Mouse (Mus musculus) midbrain, embryonic 15.5 days (tissue): ENCODE results near the gene Pmf1. TPM values are rescaled to one million over a fixed set of nuclear protein-coding genes. Genes with fewer than 3 reads are reported as not detected.
"Not testable (repeated sequence)": the region's sequence is repeated elsewhere in the genome, so short reads cannot be mapped to it uniquely, and the experiment has no call there.

Experiments
- ATAC-seq: fragments of 200-750 bp; cut with Nextera tagmentation; replicated peaks from 2 replicates; pipeline ENCODE4 v1.8.0; 2017; ENCODE audit warnings: moderate TSS enrichment
- H3K27ac ChIP-seq: fragments of 300-500 bp; sonication (generic); 2 replicates; pipeline ENCODE4 v1.5.1; 2015; ENCODE audit warnings: mild to moderate bottlenecking, inconsistent platforms
- H3K27me3 ChIP-seq: fragments of 300-500 bp; sonication (generic); replicated peaks from 2 replicates; pipeline ENCODE4 v1.6.1; 2015; ENCODE audit warnings: inconsistent platforms
- H3K36me3 ChIP-seq: fragments of 300-500 bp; sonication (generic); replicated peaks from 2 replicates; pipeline ENCODE4 v1.6.1; 2015; ENCODE audit warnings: inconsistent platforms
- H3K4me1 ChIP-seq: fragments of 300-500 bp; sonication (generic); 2 replicates; pipeline ENCODE4 v1.6.1; 2015; ENCODE audit warnings: inconsistent platforms
- H3K4me2 ChIP-seq: fragments of 300-500 bp; sonication (generic); 2 replicates; pipeline ENCODE4 v1.6.1; 2015; ENCODE audit warnings: inconsistent platforms, mild to moderate bottlenecking, moderate library complexity
- H3K4me3 ChIP-seq: fragments of 300-500 bp; sonication (generic); 2 replicates; pipeline ENCODE4 v1.5.1; 2015; ENCODE audit warnings: mild to moderate bottlenecking, inconsistent platforms
- H3K9ac ChIP-seq: fragments of 300-500 bp; sonication (generic); 2 replicates; pipeline ENCODE4 v1.6.1; 2015; ENCODE audit warnings: mild to moderate bottlenecking, inconsistent platforms
- H3K9me3 ChIP-seq: fragments of 300-500 bp; sonication (generic); 2 replicates; pipeline ENCODE4 v1.6.1; 2016; ENCODE audit warnings: inconsistent platforms
- WGBS: fragments of 180-500 bp; shearing (Covaris S2); methylation state at CpG from one replicate; pipeline ENCODE4 v1.1.7; 2015; ENCODE audit warnings: mixed read lengths; 5-methylcytosine and 5-hydroxymethylcytosine counted together
- polyA plus RNA-seq: library from polyadenylated mRNA; unstranded; fragments of >200 nt; fragmentation: Nextera tagmentation; extraction: Ambion mirVana; gene quantifications from 2 replicates; pipeline ENCODE4 v1.2.1, GENCODE M21; 2015

The Pmf1 gene
- polyA plus RNA-seq, 1 experiment from 2014 or later = 23.6 TPM

DNA sequence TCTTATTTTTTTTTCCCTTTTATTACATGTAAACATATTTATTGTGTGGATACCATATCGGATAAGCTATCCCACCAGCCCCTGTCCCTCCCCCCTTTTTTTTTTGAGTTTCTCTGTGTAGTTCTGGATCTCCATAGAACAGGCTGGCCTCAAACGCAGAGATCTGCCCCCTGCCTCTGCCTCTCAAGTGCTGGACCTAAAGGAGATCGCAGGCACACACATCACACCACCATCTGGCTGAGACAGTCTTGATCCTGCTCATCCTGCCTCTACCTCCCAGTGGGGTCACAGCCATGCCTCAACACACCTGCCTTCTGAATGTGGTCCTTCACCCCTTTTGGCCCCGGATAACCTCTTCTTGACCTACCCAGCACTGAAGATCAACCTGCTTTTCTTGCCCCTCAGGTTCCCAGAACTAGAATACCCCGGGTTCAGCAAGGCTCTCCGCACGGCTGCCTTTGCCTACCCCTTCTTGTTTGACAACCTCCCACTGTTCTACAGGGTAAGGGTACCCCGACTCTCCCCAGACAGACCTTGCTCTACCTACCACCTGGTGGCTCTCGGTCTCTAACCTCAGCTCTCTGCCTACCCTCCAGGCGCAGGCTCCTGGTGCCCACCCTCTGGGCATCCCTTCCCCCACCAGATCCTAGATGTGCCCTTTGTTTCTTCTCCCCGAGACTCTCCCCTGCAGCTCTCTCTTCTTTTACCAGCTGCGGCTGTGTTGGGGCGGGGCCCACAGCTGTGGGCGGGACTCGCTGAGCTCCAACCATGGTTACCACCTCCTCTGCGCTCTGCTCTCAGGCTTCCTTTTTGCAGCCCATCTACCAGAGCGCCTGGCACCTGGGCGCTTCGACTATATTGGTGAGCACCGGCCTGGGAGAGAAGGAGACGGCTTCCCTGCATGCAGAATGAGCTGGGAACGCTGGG, 28.5 kb downstream of the Pmf1 start:
- Histone ChIP-seq H3K27ac (peak overlapping the region; percentile 60; the same call in 1 of the 2 replicates), H3K4me3 (peak overlapping the region; percentile 21)
- 5% methylated on average over 21 of the region's 22 CpGs for WGBS

DNA sequence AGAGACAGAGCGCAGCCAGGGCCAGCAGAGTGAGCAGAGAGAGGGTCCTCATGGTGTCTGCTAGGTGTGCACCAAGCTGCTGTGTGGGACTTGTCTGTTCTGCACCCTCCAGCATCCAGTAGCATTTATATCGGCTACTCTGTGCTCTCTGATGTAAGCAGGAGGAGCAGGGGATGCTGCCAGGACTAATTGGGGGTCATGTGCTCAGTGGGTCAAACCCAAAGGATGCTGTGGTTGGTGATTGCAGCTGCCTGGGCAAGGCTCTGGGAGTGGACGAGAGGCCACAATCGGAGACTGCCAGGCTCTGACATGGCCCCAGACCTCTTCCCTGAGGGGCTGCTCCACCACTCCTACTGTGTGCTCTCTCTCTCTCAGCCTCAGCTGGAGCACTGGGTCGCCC, 31.5 kb downstream of the Pmf1 start, which contains the start of gene Bglap2:
TSS of gene Bglap2 (minus strand) at position 101 of the 400 bp plus-strand sequence.
- not testable (repeated sequence) for H3K4me1 ChIP-seq, H3K36me3 ChIP-seq, H3K4me2 ChIP-seq, H3K27ac ChIP-seq, H3K4me3 ChIP-seq, H3K9me3 ChIP-seq, ATAC-seq, H3K27me3 ChIP-seq, H3K9ac ChIP-seq
- 89% methylated on average over 5 of the region's 5 CpGs for WGBS

More for the DNA sequence above, 28.5 kb downstream of the Pmf1 start:
- not testable (repeated sequence) for H3K36me3 ChIP-seq, H3K9me3 ChIP-seq, H3K4me1 ChIP-seq, H3K27me3 ChIP-seq, H3K9ac ChIP-seq
- peak overlapping the region; percentile 45 for H3K4me2 ChIP-seq
- ATAC-seq = peak; percentile 91

DNA sequence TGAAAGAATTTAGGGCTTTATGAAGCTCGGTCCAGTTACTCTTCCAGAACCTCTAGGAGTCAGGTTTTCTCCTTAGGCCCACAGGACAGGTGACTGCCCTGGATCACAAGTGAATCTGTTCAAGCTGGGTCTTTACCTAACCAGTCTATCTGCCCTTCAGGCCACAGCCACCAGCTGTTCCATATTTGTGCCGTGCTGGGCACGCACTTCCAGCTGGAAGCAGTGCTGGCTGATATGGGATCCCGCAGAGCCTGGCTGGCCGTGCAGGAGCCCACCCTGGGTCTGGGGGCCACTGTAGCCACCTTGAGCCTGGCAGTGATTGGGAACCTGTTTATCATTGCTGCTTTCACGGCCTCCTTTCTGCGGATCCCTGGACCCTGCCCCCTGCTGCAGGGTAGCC, 33.5 kb downstream of the Pmf1 start:
- H3K27ac ChIP-seq = 0 out of 2 replicates have a peak overlapping the region, but pooled peaks have one; percentile 53
- 26% methylated on average over 5 of the region's 7 CpGs for WGBS

DNA sequence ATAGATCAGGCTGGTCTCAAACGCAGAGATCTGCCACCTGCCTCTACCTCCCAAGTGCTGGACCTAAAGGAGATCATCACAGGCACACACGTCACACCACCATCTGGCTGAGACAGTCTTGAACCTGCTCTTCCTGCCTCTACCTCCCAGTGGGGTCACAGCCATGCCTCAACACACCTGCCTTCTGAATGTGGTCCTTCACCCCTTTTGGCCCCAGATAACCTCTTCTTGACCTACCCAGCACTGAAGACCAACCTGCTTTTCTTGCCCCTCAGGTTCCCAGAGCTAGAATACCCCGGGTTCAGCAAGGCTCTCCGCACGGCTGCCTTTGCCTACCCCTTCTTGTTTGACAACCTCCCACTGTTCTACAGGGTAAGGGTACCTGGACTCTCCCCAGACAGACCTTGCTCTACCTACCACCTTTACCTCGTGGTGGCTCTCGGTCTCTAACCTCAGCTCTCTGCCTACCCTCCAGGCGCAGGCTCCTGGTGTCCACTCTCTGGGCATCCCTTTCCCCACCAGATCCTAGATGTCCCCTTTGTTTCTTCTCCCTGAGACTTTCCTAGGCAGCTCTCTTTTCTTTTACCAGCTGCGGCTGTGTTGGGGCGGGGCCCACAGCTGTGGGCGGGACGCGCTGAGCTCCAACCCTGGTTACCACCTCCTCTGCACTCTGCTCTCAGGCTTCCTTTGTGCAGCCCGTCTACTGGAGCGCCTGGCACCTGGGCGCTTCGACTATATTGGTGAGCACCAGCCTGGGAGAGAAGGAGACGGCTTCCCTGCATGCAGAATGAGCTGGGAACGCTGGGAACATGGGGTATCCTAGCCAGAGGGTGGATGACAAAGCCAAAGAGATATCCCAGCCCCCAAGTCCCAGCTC, 34.1 kb downstream of the Pmf1 start:
- H3K27me3 ChIP-seq, H3K9me3 ChIP-seq, H3K4me1 ChIP-seq, H3K9ac ChIP-seq, H3K4me3 ChIP-seq, H3K36me3 ChIP-seq: not testable (repeated sequence)
- Histone ChIP-seq H3K4me2 (peak overlapping the region; percentile 35), H3K27ac (peak overlapping the region; percentile 53; the same call in 1 of the 2 replicates)
- peak; percentile 91 for ATAC-seq
- 11% methylated on average over 19 of the region's 19 CpGs for whole genome bisulfite sequencing

More for the DNA sequence above, 33.5 kb downstream of the Pmf1 start:
- peak overlapping the region; percentile 35 for H3K4me2 ChIP-seq
- not testable (repeated sequence) for H3K9ac ChIP-seq, H3K4me1 ChIP-seq, H3K36me3 ChIP-seq, H3K4me3 ChIP-seq, H3K27me3 ChIP-seq, H3K9me3 ChIP-seq
- ATAC-seq = peak; percentile 41

DNA sequence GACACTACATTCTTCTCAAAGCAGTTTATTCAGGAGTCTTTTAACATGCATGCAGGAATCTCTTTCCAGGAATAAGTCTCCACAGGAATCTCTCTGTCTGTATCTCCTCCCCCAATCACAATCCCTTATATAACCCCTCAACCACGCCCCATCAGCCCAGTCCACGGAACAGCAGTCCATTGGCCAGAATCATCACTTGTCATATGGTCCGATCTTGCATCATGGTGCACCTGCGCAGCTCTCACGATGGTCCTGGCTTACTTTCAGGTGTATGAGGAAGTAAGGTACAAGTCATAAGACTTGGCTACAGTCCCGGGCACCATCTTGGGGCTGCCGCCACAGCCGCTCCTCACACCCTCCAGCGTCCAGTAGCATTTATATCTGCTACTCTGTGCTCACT, 37.5 kb downstream of the Pmf1 start, which contains the start of gene Bglap3:
TSS of gene Bglap3 (minus strand) at position 101 of the 400 bp plus-strand sequence.
- H3K4me3 ChIP-seq, H3K9me3 ChIP-seq, H3K27me3 ChIP-seq, H3K27ac ChIP-seq, ATAC-seq, H3K4me1 ChIP-seq, H3K4me2 ChIP-seq, H3K36me3 ChIP-seq, H3K9ac ChIP-seq: not testable (repeated sequence)
- 95% methylated on average over 9 of the region's 9 CpGs for WGBS

- H3K36me3 ChIP-seq, H3K9ac ChIP-seq, H3K9me3 ChIP-seq, H3K4me3 ChIP-seq, ATAC-seq, H3K27ac ChIP-seq, H3K4me1 ChIP-seq, H3K4me2 ChIP-seq: not testable (repeated sequence)
- peaks cover 14% of the 10 kb centered on the region for H3K27me3 ChIP-seq
- 92% methylated on average over 7 of the region's 7 CpGs for WGBS
Observed at GRCm38 (mm10) chr3:88368511-88368910, 41.6 kb downstream of the Pmf1 start.

GRCm38 (mm10) chr3:88367517-88367916, 42.6 kb downstream of the Pmf1 start:
- not testable (repeated sequence) for H3K9me3 ChIP-seq, H3K4me1 ChIP-seq, H3K4me3 ChIP-seq, H3K9ac ChIP-seq, H3K27ac ChIP-seq, H3K36me3 ChIP-seq, H3K4me2 ChIP-seq
- peaks cover 14% of the 10 kb centered on the region for H3K27me3 ChIP-seq
- 62% methylated on average over 4 of the region's 7 CpGs for WGBS
- 0 out of 2 replicates have a peak, but pooled peaks have one; percentile 32 for ATAC-seq

DNA sequence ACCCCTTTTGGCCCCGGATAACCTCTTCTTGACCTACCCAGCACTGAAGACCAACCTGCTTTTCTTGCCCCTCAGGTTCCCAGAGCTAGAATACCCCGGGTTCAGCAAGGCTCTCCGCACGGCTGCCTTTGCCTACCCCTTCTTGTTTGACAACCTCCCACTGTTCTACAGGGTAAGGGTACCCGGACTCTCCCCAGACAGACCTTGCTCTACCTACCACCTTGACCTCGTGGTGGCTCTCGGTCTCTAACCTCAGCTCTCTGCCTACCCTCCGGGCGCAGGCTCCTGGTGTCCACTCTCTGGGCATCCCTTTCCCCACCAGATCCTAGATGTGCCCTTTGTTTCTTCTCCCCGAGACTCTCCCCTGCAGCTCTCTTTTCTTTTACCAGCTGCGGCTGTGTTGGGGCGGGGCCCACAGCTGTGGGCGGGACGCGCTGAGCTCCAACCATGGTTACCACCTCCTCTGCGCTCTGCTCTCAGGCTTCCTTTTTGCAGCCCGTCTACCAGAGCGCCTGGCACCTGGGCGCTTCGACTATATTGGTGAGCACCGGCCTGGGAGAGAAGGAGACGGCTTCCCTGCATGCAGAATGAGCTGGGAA, 43.2 kb downstream of the Pmf1 start:
- H3K9me3 ChIP-seq, H3K36me3 ChIP-seq, H3K27ac ChIP-seq, H3K4me1 ChIP-seq: not testable (repeated sequence)
- ATAC-seq = peak; percentile 85
- peak overlapping the region; percentile 24 for H3K4me3 ChIP-seq
- peak overlapping the region; percentile 44 for H3K4me2 ChIP-seq
- 3% methylated on average over 21 of the region's 22 CpGs for WGBS
- H3K27me3 ChIP-seq = peaks cover 14% of the 10 kb centered on the region
- peak overlapping the region; percentile 12; the same call in 1 of the 2 replicates for H3K9ac ChIP-seq

DNA sequence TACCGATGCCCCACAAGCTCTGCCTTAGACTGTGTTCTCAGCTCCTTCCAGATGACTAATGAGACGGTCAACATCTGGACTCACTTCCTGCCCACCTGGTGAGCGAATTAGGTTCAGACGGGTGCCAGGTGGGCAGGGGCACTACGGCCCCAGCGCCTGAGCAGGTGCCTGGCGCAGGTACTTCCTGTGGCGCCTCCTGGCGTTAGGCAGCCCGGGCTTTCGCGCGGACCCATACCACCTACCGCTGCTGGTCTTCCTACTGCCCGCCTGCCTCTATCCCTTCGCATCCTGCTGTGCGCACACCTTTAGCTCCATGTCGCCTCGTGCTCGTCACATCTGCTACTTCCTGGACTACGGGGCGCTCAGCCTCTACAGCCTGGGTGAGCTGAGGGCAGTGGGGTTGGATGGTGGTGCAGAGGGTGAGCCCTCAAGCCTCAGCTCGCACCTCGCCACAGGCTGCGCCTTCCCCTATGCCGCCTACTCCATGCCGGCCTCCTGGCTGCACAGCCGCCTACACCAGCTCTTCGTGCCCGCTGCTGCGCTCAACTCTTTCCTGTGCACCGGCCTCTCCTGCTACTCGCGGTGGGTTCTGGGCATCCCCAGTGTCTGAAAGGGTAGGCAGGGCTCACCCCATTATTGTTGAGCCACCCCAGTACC, 44.3 kb downstream of the Pmf1 start:
- Histone ChIP-seq H3K9me3 (no peaks in the 10 kb centered on the region), H3K9ac (no peak overlapping the region), H3K27ac (no peak overlapping the region), H3K27me3 (peaks cover 14% of the 10 kb centered on the region), H3K4me2 (no peak overlapping the region), H3K4me1 (no peaks in the 10 kb centered on the region), H3K36me3 (peaks cover 8% of the 10 kb centered on the region), H3K4me3 (no peak overlapping the region)
- ATAC-seq = no peak
- 38% methylated on average over 34 of the region's 34 CpGs for WGBS

GRCm38 (mm10) chr3:88364337-88364736, 45.8 kb downstream of the Pmf1 start, which contains the start of gene Paqr6:
Gene Paqr6, plus strand, starts transcription at chr3:88364584.
- Histone ChIP-seq H3K27me3 (peaks cover 14% of the 10 kb centered on the region), H3K36me3 (peaks cover 22% of the 10 kb centered on the region), H3K4me1 (no peaks in the 10 kb centered on the region), H3K27ac (0 out of 2 replicates have a peak within 1 kb of the TSS, but pooled peaks have one; percentile 20), H3K4me3 (no peak within 1 kb of the TSS), H3K9me3 (no peaks in the 10 kb centered on the region), H3K4me2 (no peak within 1 kb of the TSS), H3K9ac (no peak within 1 kb of the TSS)
- 3% methylated on average over 16 of the region's 16 CpGs for whole genome bisulfite sequencing
- ATAC-seq = no peak

DNA sequence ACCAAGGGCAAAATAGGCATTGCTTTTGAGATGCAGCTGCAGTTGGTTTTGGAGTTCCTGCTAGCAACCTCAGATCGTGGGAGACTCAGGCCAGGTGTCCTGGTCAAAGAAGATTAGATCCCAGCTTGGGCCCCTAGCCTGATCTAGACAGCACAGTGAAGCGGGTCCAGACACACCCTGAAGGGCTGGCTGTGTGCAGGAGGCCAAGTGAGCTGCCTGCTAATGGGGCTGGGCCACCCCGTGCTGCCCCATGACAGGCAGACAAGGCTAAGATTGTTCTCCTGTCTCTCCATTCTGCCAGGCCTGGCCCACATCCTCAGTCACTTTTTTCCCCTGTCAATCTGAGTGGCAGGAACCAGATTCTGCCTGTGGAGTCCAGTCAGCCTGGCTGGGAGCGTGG, 46.4 kb downstream of the Pmf1 start:
- 0 out of 2 replicates have a peak overlapping the region, but pooled peaks have one; percentile 20 for H3K27ac ChIP-seq
- no peak overlapping the region for H3K9ac ChIP-seq
- H3K4me2 ChIP-seq = no peak overlapping the region
- WGBS = 71% methylated on average over 4 of the region's 4 CpGs
- H3K9me3 ChIP-seq = no peaks in the 10 kb centered on the region
- H3K27me3 ChIP-seq = peaks cover 14% of the 10 kb centered on the region
- H3K4me1 ChIP-seq = no peaks in the 10 kb centered on the region
- no peak overlapping the region for H3K4me3 ChIP-seq
- H3K36me3 ChIP-seq = peaks cover 29% of the 10 kb centered on the region
- ATAC-seq = no peak
